Mouse (Mus musculus) neural tube, embryonic 12.5 days (tissue): Measurements from ENCODE around the gene Mcm5. TPM values are rescaled to one million over a fixed set of nuclear protein-coding genes. Genes with fewer than 3 reads are reported as not detected.

Experiments
- ATAC-seq: fragments of 200-750 bp; cut with Nextera tagmentation; 2 replicates; pipeline ENCODE4 v1.8.0; 2017; ENCODE audit warnings: low read depth, mild to moderate bottlenecking, moderate TSS enrichment, moderate library complexity; ENCODE audit not compliant: low FRiP score
- H3K27ac ChIP-seq: fragments of 300-500 bp; sonication (generic); 2 replicates; pipeline ENCODE4 v1.5.1; 2016
- H3K27me3 ChIP-seq: fragments of 300-500 bp; sonication (generic); replicated peaks from 2 replicates; pipeline ENCODE4 v1.6.1; 2016; ENCODE audit warnings: mild to moderate bottlenecking
- H3K36me3 ChIP-seq: fragments of 300-500 bp; sonication (generic); 2 replicates; pipeline ENCODE4 v1.6.1; 2016; ENCODE audit warnings: mild to moderate bottlenecking
- H3K4me1 ChIP-seq: fragments of 300-500 bp; sonication (generic); 2 replicates; pipeline ENCODE4 v1.6.1; 2016
- H3K4me2 ChIP-seq: fragments of 300-500 bp; sonication (generic); replicated peaks from 2 replicates; pipeline ENCODE4 v1.6.1; 2016; ENCODE audit warnings: mild to moderate bottlenecking
- H3K4me3 ChIP-seq: fragments of 300-500 bp; sonication (generic); 2 replicates; pipeline ENCODE4 v1.5.1; 2016
- H3K9ac ChIP-seq: fragments of 300-500 bp; sonication (generic); 2 replicates; pipeline ENCODE4 v1.6.1; 2016; ENCODE audit warnings: mild to moderate bottlenecking
- H3K9me3 ChIP-seq: fragments of 300-500 bp; sonication (generic); 2 replicates; pipeline ENCODE4 v1.6.1; 2016; ENCODE audit warnings: mild to moderate bottlenecking
- WGBS: fragments of 180-500 bp; shearing (Covaris S2); methylation state at CpG from one replicate; pipeline ENCODE4 v1.1.7; 2016; 5-methylcytosine and 5-hydroxymethylcytosine counted together
- polyA plus RNA-seq: library from polyadenylated mRNA; unstranded; fragments of >200 nt; fragmentation: Nextera tagmentation; extraction: Ambion mirVana; gene quantifications from 2 replicates; pipeline ENCODE4 v1.2.1, GENCODE M21; 2016

Mcm5 gene
- polyA plus RNA-seq, 1 experiment from 2014 or later, result 109 TPM

GRCm38 (mm10) chr8:75082181-75082805 lies 27.1 kb upstream of the Mcm5 start:
- Histone ChIP-seq H3K4me3 (no peak overlapping the region), H3K4me1 (peaks cover 4% of the 10 kb centered on the region; the same call in 1 of the 2 replicates), H3K9me3 (no peaks in the 10 kb centered on the region), H3K36me3 (no peaks in the 10 kb centered on the region), H3K4me2 (no peak overlapping the region), H3K9ac (no peak overlapping the region), H3K27ac (no peak overlapping the region), H3K27me3 (no peaks in the 10 kb centered on the region)
- WGBS, result 81% methylated on average over 6 of the region's 6 CpGs
- ATAC-seq, result no peak

DNA sequence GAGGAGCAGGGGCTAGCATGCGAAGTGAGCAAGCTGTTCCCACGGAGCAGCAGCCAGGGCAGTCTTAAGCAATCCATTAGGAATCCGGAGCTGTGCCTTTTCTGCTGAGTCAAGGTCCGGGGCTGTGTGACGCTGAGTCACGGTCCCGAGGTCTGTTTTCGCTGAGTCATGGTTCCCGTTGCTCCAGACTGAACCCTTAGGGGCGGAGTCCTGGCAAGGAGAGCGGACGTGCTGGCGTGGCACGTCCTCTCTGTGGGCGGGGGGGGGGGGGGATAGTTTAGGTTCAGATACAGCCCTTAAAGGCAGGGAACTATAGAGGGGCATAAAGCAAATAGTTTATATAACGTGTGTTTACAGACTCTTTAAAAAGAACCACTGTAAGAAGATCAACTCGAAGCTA lies 25.5 kb upstream of the Mcm5 start:
- WGBS, result 9% methylated on average over 17 of the region's 17 CpGs
- Histone ChIP-seq H3K9ac (peak overlapping the region; percentile 21; the same call in 1 of the 2 replicates), H3K27ac (no peak overlapping the region), H3K36me3 (no peaks in the 10 kb centered on the region), H3K4me2 (peak overlapping the region; percentile 51), H3K4me3 (peak overlapping the region; percentile 11; the same call in 1 of the 2 replicates), H3K27me3 (no peaks in the 10 kb centered on the region), H3K9me3 (no peaks in the 10 kb centered on the region), H3K4me1 (peaks cover 5% of the 10 kb centered on the region)
- peak; percentile 92 for ATAC-seq

GRCm38 (mm10) chr8:75084382-75085064 lies 24.8 kb upstream of the Mcm5 start:
- WGBS, result 90% methylated on average over 3 of the region's 3 CpGs
- H3K4me3 ChIP-seq, result no peak overlapping the region
- H3K9me3 ChIP-seq, result no peaks in the 10 kb centered on the region
- peak overlapping the region; percentile 51 for H3K4me2 ChIP-seq
- peaks cover 11% of the 10 kb centered on the region for H3K4me1 ChIP-seq
- no peak overlapping the region for H3K9ac ChIP-seq
- no peaks in the 10 kb centered on the region for H3K36me3 ChIP-seq
- H3K27me3 ChIP-seq, result no peaks in the 10 kb centered on the region
- ATAC-seq, result no peak
- no peak overlapping the region for H3K27ac ChIP-seq

GRCm38 (mm10) chr8:75086002-75086401 lies 23.4 kb upstream of the Mcm5 start:
- H3K27ac ChIP-seq, result no peak overlapping the region
- H3K27me3 ChIP-seq, result no peaks in the 10 kb centered on the region
- H3K4me1 ChIP-seq, result peaks cover 13% of the 10 kb centered on the region
- H3K36me3 ChIP-seq, result no peaks in the 10 kb centered on the region
- no peaks in the 10 kb centered on the region for H3K9me3 ChIP-seq
- H3K9ac ChIP-seq, result no peak overlapping the region
- H3K4me2 ChIP-seq, result no peak overlapping the region
- H3K4me3 ChIP-seq, result no peak overlapping the region
- 82% methylated on average over 2 of the region's 2 CpGs for WGBS
- no peak for ATAC-seq

DNA sequence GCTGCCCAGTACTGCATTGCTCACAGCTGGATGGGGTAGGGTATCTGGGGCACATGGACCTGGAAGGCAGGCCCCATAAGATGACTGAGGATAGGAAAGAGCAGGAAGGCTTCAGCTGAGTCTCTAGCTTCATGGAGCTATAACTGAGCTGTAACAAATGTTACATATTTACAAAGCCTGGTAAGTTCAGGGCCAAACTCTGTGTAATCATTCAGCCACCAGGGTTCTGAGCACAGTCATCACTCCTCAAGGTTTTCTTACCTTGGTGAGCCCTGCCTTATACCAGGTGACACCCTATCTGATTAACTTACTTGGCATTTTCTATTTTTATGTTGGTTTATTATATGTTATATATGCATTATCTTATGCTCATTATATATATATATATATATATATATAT lies 22.2 kb upstream of the Mcm5 start:
- Histone ChIP-seq H3K27ac (no peak overlapping the region), H3K4me1 (peaks cover 13% of the 10 kb centered on the region), H3K9ac (no peak overlapping the region), H3K4me3 (no peak overlapping the region), H3K9me3 (no peaks in the 10 kb centered on the region), H3K4me2 (no peak overlapping the region), H3K27me3 (no peaks in the 10 kb centered on the region), H3K36me3 (no peaks in the 10 kb centered on the region)
- no peak for ATAC-seq

GRCm38 (mm10) chr8:75088989-75089881 lies 20.1 kb upstream of the Mcm5 start:
- no peak for ATAC-seq
- Histone ChIP-seq H3K4me2 (peak overlapping the region; percentile 25; the same call in 1 of the 2 replicates), H3K9ac (no peak overlapping the region), H3K4me3 (no peak overlapping the region), H3K36me3 (no peaks in the 10 kb centered on the region), H3K4me1 (peaks cover 13% of the 10 kb centered on the region), H3K27me3 (no peaks in the 10 kb centered on the region), H3K27ac (no peak overlapping the region), H3K9me3 (no peaks in the 10 kb centered on the region)
- 29% methylated on average over 6 of the region's 6 CpGs for WGBS

- no peak overlapping the region for H3K27ac ChIP-seq
- H3K9ac ChIP-seq, result no peak overlapping the region
- H3K4me2 ChIP-seq, result no peak overlapping the region
- no peak overlapping the region for H3K4me3 ChIP-seq
- no peaks in the 10 kb centered on the region for H3K27me3 ChIP-seq
- H3K4me1 ChIP-seq, result peaks cover 13% of the 10 kb centered on the region
- no peaks in the 10 kb centered on the region for H3K36me3 ChIP-seq
- H3K9me3 ChIP-seq, result no peaks in the 10 kb centered on the region
- WGBS, result 85% methylated on average over 4 of the region's 4 CpGs
- no peak for ATAC-seq
These were observed 18.5 kb upstream of the Mcm5 start for GRCm38 (mm10) chr8:75090781-75091365.

DNA sequence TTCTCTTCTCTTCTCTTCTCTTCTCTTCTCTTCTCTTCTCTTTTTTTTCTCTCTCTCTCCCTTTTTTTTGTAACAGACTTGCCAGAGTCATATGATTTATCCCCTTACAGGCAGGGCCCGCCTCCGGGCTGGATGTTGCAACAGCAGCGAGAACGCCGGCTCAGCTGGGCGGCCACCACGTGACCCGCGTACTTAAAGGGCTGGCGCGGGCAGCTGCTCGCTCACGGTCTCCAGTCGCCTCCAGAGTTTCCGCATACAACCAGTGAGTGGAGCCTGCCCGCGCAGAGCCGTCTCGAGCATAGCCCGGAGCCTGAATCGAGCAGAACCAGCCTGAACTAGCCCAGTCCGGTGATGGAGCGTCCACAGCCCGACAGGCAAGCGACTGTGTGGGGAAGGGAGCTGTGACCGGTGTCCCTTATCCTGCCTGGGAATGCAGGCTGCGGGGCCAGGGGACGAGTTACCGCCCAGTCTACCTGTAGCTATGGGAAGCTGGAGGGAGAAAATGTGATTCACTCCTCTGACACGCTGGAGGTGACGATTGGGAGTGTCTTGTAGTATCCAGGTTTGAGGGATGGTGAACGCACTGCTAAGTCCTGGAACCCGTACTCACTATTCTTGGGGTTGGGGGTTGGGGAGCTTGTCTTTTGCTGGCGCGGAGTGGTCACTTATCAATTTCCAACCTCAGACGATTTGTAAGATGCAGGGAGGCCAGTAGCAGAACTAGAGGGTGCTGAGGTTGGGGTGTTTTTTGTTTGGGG lies 15.8 kb upstream of the Mcm5 start, which contains the start of gene Hmox1:
Gene Hmox1 (plus strand): TSS at position 223 of the 758 bp plus-strand sequence.
- Histone ChIP-seq H3K36me3 (peaks cover 4% of the 10 kb centered on the region; the same call in 1 of the 2 replicates), H3K9ac (peak within 1 kb of the TSS; percentile 48; the same call in 1 of the 2 replicates), H3K4me2 (peak within 1 kb of the TSS; percentile 70), H3K27ac (no peak within 1 kb of the TSS), H3K9me3 (no peaks in the 10 kb centered on the region), H3K4me3 (peak within 1 kb of the TSS; percentile 41), H3K4me1 (peaks cover 13% of the 10 kb centered on the region), H3K27me3 (no peaks in the 10 kb centered on the region)
- under 1% methylated on average over 36 of the region's 36 CpGs for WGBS
- peak; percentile 94 for ATAC-seq

GRCm38 (mm10) chr8:75102956-75103355 lies 6.4 kb upstream of the Mcm5 start:
- WGBS, result 92% methylated on average over 4 of the region's 4 CpGs
- H3K9ac ChIP-seq, result no peak overlapping the region
- ATAC-seq, result no peak
- H3K27ac ChIP-seq, result no peak overlapping the region
- no peaks in the 10 kb centered on the region for H3K9me3 ChIP-seq
- H3K27me3 ChIP-seq, result no peaks in the 10 kb centered on the region
- H3K4me3 ChIP-seq, result no peak overlapping the region
- H3K4me1 ChIP-seq, result no peaks in the 10 kb centered on the region
- H3K4me2 ChIP-seq, result no peak overlapping the region
- no peaks in the 10 kb centered on the region for H3K36me3 ChIP-seq

- Histone ChIP-seq H3K4me3 (no peak overlapping the region), H3K36me3 (no peaks in the 10 kb centered on the region), H3K27me3 (no peaks in the 10 kb centered on the region), H3K9me3 (no peaks in the 10 kb centered on the region), H3K4me2 (no peak overlapping the region), H3K9ac (0 out of 2 replicates have a peak overlapping the region, but pooled peaks have one; percentile 29), H3K27ac (no peak overlapping the region), H3K4me1 (no peaks in the 10 kb centered on the region)
- 21% methylated on average over 8 of the region's 8 CpGs for WGBS
- no peak for ATAC-seq
These were observed 5.9 kb upstream of the Mcm5 start for GRCm38 (mm10) chr8:75103376-75103878.
